Mouse (Mus musculus): ENCODE data around the gene Pik3r1. TPM values are rescaled to one million over a fixed set of nuclear protein-coding genes. Genes with fewer than 3 reads are reported as not detected.

The Pik3r1 gene
- polyA plus RNA-seq, 1 experiment from 2014 or later, result 34.1 TPM

DNA sequence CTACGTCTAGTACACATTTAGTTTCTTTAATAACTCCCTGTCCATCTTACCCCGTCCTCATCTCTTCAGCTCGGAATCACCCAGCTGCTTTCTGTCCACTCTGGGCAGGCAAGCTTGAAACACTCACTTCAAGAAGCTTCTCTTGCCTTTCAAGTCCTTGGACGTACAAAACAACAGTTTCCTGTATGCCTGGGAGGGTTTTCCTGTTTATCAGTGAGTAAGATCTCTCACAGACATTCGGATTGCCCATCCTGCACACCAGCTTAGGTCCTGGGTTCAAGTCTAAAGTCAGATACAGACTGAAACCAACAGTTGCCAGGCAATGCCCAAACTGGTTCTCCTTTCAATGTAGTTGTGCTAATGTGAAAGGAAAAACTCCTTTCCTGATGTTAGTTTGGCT is 23.1 kb downstream of the Pik3r1 start:
- no peaks in the 10 kb centered on the region for H3K9me3 ChIP-seq
- H3K4me1 ChIP-seq (replicated peaks), result no peaks in the 10 kb centered on the region
- WGBS, result 76% methylated on average over 5 of the region's 5 CpGs
- no peaks in the 10 kb centered on the region for H3K27me3 ChIP-seq
- no peak overlapping the region for H3K9ac ChIP-seq (replicated peaks)
- no peak overlapping the region for H3K4me2 ChIP-seq (replicated peaks)
- no peak overlapping the region for H3K27ac ChIP-seq
- ATAC-seq, result no peak
- no peak overlapping the region for H3K4me3 ChIP-seq (replicated peaks)
- H3K36me3 ChIP-seq, result no peaks in the 10 kb centered on the region

DNA sequence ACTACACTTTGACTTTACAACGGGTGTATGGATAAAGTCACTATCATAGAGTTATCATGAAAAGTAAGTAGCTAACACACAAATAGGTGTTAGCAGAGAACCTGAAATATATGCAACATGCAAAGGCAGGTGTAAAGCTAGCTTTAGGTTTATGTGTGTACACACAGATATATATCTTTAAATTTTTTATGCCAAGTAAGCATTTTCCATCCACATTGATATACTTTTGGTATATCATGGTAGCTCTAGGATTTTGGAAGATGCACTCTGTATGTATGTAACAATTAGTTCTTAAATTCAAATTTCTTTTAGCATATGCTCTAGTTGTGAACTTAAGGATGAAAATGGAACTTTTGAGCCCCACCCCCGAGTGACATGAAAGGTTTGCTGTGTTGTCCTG is 24.0 kb downstream of the Pik3r1 start:
- H3K27ac ChIP-seq, result no peak overlapping the region
- no peak overlapping the region for H3K9ac ChIP-seq (replicated peaks)
- no peak for ATAC-seq
- no peaks in the 10 kb centered on the region for H3K4me1 ChIP-seq (replicated peaks)
- H3K4me3 ChIP-seq (replicated peaks), result no peak overlapping the region
- 80% methylated on average over 2 of the region's 2 CpGs for WGBS
- no peaks in the 10 kb centered on the region for H3K9me3 ChIP-seq
- no peaks in the 10 kb centered on the region for H3K36me3 ChIP-seq
- H3K27me3 ChIP-seq, result no peaks in the 10 kb centered on the region
- H3K4me2 ChIP-seq (replicated peaks), result no peak overlapping the region

DNA sequence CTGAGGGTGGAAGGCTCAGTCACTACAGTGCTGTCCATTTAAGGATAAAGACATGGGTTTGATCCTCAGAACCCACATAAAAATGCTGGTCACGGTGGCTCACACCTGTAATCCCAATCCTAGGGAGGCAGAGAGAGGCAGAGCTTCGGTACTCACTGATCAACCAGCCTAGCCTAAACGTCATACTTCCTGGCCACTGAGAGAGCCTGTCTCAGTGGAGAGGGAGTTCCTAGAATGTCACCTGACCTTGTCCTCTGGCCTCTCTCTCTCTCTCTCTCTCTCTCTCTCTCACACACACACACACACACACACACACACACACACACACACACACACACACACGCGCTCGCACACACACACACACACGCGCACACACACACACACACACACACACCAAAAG is 24.8 kb downstream of the Pik3r1 start:
- Histone ChIP-seq H3K9me3 (no peaks in the 10 kb centered on the region), H3K9ac (replicated peaks) (no peak overlapping the region), H3K27ac (no peak overlapping the region), H3K36me3 (no peaks in the 10 kb centered on the region), H3K4me3 (replicated peaks) (no peak overlapping the region), H3K4me1 (replicated peaks) (peaks cover 5% of the 10 kb centered on the region; the same call in 1 of the 2 replicates), H3K27me3 (no peaks in the 10 kb centered on the region), H3K4me2 (replicated peaks) (no peak overlapping the region)
- ATAC-seq, result no peak
- 77% methylated on average over 8 of the region's 8 CpGs for whole genome bisulfite sequencing

DNA sequence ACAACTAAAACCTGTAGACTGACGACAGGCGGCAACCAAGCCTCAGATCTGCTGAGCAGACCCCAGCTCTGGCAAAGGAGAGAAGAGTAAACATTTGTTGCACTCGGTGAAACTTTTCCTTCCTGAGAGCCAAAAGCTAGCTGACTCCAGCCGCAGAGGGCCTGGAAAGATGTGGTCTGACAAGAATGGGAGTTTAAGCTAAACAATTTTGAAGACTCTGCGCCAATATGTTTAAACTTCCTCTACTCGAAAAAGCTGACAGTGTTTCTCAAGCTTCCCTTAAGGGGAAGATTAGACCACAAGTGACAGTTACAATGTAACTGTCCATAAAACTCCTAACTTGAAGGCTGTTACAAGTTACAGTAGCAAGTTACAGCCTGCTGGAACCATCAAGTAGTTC is 25.4 kb downstream of the Pik3r1 start:
- Histone ChIP-seq H3K27me3 (no peaks in the 10 kb centered on the region), H3K9me3 (no peaks in the 10 kb centered on the region), H3K4me2 (replicated peaks) (no peak overlapping the region), H3K9ac (replicated peaks) (no peak overlapping the region), H3K27ac (no peak overlapping the region), H3K4me1 (replicated peaks) (peaks cover 5% of the 10 kb centered on the region; the same call in 1 of the 2 replicates), H3K4me3 (replicated peaks) (no peak overlapping the region), H3K36me3 (no peaks in the 10 kb centered on the region)
- WGBS, result 81% methylated on average over 6 of the region's 6 CpGs
- ATAC-seq, result no peak

DNA sequence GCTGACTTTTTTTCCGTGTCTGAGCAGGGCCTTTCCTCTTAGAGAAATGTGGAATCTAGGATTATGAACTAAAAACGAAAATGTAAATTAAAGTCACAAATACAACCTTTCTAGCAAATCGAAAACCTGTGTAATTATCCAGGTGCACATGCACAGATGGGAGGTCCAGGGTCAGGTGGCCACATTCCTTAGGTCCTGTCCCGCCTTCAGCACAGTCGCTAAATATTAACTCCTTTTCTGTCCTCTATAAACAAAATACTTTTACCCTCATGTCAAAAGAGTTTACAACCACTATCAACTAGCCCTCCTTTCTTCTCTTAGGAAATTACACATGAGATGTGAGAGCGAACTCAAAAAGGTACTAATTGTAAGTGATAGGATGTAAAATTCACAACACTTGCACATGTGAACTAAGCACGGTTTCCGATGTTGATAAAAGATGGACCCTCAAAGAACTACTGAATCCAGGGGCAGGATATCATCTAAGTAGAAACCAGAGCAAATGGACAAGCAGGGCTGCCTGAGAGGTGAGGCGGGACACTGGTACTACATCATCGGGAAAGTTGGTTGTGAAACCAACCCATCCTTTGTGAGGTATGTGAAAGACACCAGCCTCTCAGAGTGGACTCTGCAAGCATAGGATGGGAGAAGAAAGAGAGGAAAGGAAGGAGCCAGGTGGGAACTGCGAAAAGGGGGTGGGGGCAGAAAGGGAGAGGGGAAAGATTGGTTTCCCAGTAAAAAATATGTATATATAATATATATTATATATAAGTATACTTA is 26.3 kb downstream of the Pik3r1 start:
- Histone ChIP-seq H3K9me3 (no peaks in the 10 kb centered on the region), H3K27ac (no peak overlapping the region), H3K9ac (replicated peaks) (no peak overlapping the region), H3K27me3 (no peaks in the 10 kb centered on the region), H3K4me1 (replicated peaks) (peaks cover 5% of the 10 kb centered on the region; the same call in 1 of the 2 replicates), H3K4me3 (replicated peaks) (no peak overlapping the region), H3K36me3 (no peaks in the 10 kb centered on the region), H3K4me2 (replicated peaks) (no peak overlapping the region)
- WGBS, result 91% methylated on average over 11 of the region's 11 CpGs
- ATAC-seq, result no peak

DNA sequence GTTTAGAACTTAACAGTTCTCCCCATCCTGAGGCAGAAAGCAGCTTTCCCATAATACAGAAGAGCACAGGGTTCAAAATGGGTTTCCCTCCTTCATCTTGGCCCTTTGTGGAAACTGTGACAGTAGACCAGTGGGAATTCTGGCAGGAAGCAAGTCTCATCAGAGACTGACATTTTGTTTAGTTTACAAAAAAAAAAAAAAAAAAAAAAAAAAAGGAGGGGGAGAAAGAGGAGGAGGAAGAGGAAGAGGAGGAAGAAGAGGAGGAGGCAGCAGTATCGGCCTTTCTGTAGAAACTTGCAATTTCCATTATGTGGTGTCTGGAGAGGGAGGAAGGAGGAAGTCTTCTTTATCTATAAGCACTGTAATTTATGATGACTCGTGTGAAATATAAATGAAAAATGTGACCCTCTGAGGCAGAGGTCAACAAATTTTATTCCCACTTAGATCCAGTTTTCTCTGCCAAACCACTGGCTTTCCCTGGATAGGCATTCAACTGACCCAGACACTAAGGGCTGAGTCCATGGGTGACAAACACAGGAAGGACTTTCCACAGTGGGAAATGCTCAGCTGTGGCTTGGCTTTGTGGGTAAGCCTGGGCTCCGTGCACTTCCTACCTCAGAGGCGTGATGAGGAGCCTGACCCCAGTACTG is 28.2 kb downstream of the Pik3r1 start:
- Histone ChIP-seq H3K9me3 (no peaks in the 10 kb centered on the region), H3K4me2 (replicated peaks) (no peak overlapping the region), H3K36me3 (no peaks in the 10 kb centered on the region), H3K27me3 (no peaks in the 10 kb centered on the region), H3K4me3 (replicated peaks) (no peak overlapping the region), H3K9ac (replicated peaks) (no peak overlapping the region), H3K27ac (no peak overlapping the region), H3K4me1 (replicated peaks) (peaks cover 7% of the 10 kb centered on the region; the same call in 1 of the 2 replicates)
- 87% methylated on average over 4 of the region's 4 CpGs for WGBS
- ATAC-seq, result no peak

DNA sequence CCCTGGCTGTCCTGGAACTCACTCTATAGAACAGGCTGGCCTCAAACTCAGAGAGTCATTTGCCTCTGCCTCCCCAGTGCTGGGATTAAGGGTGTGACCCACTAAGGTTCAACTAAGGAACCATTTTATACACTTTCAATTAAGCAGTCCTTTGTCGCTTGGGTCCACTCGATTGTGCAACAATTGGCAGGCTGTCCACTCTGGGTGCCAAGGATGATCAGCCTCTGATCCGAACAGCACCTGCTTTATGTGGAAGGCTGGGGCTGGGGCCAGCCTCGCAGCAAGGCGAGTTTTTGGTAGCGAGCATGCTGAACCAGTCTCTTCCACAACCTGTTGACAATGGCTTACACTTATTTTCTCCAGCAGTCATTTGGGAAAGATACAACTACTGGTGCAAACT is 29.2 kb downstream of the Pik3r1 start:
- no peak for ATAC-seq
- H3K4me3 ChIP-seq (replicated peaks), result no peak overlapping the region
- H3K9ac ChIP-seq (replicated peaks), result no peak overlapping the region
- 65% methylated on average over 6 of the region's 6 CpGs for WGBS
- peaks cover 7% of the 10 kb centered on the region; the same call in 1 of the 2 replicates for H3K4me1 ChIP-seq (replicated peaks)
- H3K36me3 ChIP-seq, result no peaks in the 10 kb centered on the region
- H3K9me3 ChIP-seq, result no peaks in the 10 kb centered on the region
- no peak overlapping the region for H3K4me2 ChIP-seq (replicated peaks)
- H3K27ac ChIP-seq, result no peak overlapping the region
- H3K27me3 ChIP-seq, result no peaks in the 10 kb centered on the region

DNA sequence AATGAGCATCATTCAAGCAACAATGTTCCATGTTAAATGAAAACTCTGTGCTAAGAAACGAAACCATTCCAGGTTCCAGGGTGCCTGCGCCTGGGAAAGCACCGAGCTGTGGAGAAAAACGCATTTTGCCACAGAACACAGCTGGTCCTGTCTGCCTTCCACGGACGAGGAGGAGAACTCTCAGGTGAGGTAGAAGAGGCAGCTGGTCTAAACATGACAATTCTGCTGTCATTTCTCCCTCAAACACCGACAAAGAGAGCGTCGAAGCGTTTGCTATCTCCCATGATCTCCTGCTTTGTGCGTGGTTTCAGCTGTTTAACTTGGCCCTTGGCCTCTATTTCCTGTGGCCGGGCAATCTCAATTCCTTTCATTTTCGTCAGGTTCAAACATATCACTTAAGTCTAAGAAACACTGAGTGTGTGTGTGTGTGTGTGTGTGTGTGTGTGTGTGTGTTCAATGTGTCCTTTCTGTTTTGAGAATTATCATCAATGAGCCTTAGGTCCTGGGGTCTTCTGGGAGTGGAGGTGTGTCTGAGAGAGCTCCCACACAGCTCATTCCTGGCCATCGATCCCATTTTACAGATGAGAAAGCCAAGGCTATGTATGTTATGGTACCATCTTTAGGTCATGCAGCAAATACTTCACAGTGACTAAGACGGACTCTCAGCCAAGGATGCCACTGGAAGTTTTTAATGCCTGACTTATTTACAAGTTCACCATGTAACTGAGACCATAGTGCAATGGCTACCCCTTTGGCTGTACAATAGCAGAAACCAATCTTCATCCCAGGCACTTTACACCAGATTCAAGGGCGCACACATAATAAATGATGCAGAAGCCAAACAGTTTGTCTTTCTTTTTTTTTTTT is 31.3 kb downstream of the Pik3r1 start:
- Histone ChIP-seq H3K27ac (no peak overlapping the region), H3K27me3 (0 out of 2 replicates have a peak, but pooled peaks cover 4% of the 10 kb centered on the region), H3K9ac (replicated peaks) (no peak overlapping the region), H3K4me2 (replicated peaks) (no peak overlapping the region), H3K36me3 (no peaks in the 10 kb centered on the region), H3K4me1 (replicated peaks) (peaks cover 7% of the 10 kb centered on the region; the same call in 1 of the 2 replicates), H3K9me3 (no peaks in the 10 kb centered on the region), H3K4me3 (replicated peaks) (no peak overlapping the region)
- 74% methylated on average over 16 of the region's 16 CpGs for WGBS
- ATAC-seq, result no peak

DNA sequence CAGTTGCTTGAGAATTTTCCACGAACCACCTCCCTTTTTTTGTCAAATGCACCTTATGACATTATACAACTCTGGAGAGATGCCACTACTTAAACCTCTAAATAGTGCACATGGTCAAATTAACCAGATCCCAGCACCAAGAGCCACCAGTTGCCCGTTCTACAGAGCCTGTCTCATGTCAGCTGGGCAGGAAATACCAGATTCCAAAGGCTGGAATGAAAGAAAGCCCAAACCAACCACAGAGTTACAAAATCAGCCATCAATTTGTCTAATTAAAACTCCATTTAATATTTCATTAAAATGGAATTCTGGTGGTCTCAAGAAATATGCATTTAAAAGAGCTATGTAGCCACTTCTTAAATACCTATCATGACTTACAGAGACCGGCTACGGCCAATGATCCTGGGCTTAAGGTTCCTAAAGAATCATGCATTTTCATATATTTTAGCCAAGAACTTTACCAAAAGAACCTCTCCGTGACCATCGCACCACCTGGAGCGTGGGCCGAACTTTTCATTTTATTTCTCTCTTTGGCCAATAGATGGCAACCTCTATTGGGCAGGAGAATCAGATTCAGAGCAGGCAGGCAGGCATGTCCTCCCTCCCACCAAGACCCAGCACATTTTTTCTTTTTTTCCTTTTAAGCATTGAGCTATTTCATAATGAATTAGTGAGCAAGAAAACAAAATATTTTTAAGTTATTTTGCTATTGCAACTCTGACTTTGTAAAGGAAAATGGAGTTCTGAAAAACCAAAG is 32.5 kb downstream of the Pik3r1 start:
- Histone ChIP-seq H3K36me3 (no peaks in the 10 kb centered on the region), H3K4me3 (replicated peaks) (no peak overlapping the region), H3K9ac (replicated peaks) (no peak overlapping the region), H3K9me3 (no peaks in the 10 kb centered on the region), H3K27me3 (0 out of 2 replicates have a peak, but pooled peaks cover 4% of the 10 kb centered on the region), H3K4me2 (replicated peaks) (no peak overlapping the region), H3K27ac (no peak overlapping the region), H3K4me1 (replicated peaks) (peaks cover 9% of the 10 kb centered on the region)
- no peak for ATAC-seq
- 65% methylated on average over 8 of the region's 8 CpGs for WGBS

DNA sequence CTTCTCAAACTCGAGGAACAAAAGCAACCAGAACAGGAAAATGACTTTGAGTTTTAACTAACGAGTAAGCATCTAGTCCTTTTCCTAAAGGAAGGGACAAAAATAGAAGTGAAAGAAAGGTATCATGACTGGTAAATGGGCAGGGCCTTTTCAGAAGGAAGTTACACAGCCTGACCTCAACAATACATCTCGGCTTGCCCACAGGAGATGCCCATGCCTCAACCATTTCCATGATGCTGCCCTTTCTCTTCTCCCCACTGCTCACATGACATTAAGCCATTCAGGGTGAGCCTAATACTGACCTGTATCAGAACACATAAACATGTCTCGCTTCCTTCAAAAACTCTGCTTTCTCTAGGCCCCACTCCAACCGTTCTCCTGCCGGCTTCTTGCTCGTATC is 33.8 kb downstream of the Pik3r1 start:
- no peaks in the 10 kb centered on the region for H3K36me3 ChIP-seq
- H3K27ac ChIP-seq, result no peak overlapping the region
- H3K27me3 ChIP-seq, result 0 out of 2 replicates have a peak, but pooled peaks cover 4% of the 10 kb centered on the region
- H3K9me3 ChIP-seq, result no peaks in the 10 kb centered on the region
- no peak overlapping the region for H3K4me3 ChIP-seq (replicated peaks)
- no peak for ATAC-seq
- H3K4me2 ChIP-seq (replicated peaks), result no peak overlapping the region
- peaks cover 22% of the 10 kb centered on the region for H3K4me1 ChIP-seq (replicated peaks)
- WGBS, result 89% methylated on average over 7 of the region's 7 CpGs
- no peak overlapping the region for H3K9ac ChIP-seq (replicated peaks)

DNA sequence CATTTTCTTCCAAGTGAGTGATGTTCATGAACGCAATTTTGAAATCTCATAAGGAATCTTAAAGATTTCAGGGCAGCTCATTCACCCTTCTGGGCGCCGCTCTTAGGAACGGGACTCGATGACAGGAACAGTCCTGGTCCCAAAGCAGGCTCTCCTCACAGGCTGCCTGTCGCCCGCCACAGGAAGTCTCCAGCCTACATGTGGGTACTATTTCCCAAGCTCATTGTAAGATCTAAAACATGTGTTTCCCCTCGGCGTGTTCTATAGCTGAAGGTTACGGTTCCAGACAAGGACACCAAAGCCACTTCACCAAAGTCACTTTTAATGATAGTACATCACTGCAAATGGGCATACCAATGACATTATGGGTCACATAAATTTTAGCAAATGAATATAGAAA is 35.3 kb downstream of the Pik3r1 start:
- Histone ChIP-seq H3K4me2 (replicated peaks) (no peak overlapping the region), H3K4me1 (replicated peaks) (peaks cover 22% of the 10 kb centered on the region), H3K27ac (no peak overlapping the region), H3K4me3 (replicated peaks) (no peak overlapping the region), H3K9ac (replicated peaks) (no peak overlapping the region), H3K27me3 (0 out of 2 replicates have a peak, but pooled peaks cover 4% of the 10 kb centered on the region), H3K36me3 (no peaks in the 10 kb centered on the region), H3K9me3 (no peaks in the 10 kb centered on the region)
- no peak for ATAC-seq
- WGBS, result 79% methylated on average over 10 of the region's 10 CpGs
